Mouse (Mus musculus): ENCODE data around the gene Ddah1. TPM values are rescaled to one million over a fixed set of nuclear protein-coding genes. Genes with fewer than 3 reads are reported as not detected.

Ddah1 gene
- polyA plus RNA-seq, 1 experiment from 2014 or later, result 3.2 TPM

DNA sequence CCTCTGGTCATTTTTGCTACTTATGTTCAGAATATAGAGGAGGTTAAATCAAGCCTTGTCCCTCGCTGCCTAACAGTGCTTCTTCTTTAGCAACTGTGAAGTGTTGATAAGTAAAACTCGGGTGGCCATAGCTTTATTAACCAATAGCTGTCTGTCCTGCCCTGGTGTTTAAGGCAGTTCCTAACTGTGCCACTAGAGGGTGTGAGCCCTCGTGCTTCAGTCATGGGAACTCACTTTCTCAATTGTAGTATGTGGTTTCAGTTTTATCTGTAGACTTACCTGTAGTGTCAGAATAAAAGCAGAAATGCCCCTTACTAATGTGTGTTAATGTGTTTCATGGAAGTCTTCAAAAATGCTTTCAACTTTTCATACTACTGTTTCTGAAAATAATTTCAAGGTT lies 183.5 kb downstream of the Ddah1 start:
- peak; percentile 65 for DNase-seq (ENCODE audit: low spot score)

Other genes with a start within 250 kb of the Ddah1 start
- gene Znhit6, start 182.5 kb upstream of the Ddah1 start, polyA plus RNA-seq (2015; fragmentation: Nextera tagmentation; extraction: Ambion mirVana), result 28.9 and 29.5 TPM in 2 replicates
- gene Ccn1, start 108.7 kb upstream of the Ddah1 start, polyA plus RNA-seq (2015; fragmentation: Nextera tagmentation; extraction: Ambion mirVana), result 5.7 and 8.0 TPM in 2 replicates
- gene Bcl10, start 164.1 kb downstream of the Ddah1 start, polyA plus RNA-seq (2015; fragmentation: Nextera tagmentation; extraction: Ambion mirVana), result 82.5 and 88.6 TPM in 2 replicates
- gene 2410004B18Rik, start 179.3 kb downstream of the Ddah1 start, polyA plus RNA-seq (2015; fragmentation: Nextera tagmentation; extraction: Ambion mirVana), result 42.1 and 42.2 TPM in 2 replicates
- 0.54 and 0.61 TPM in 2 replicates for gene Syde2, start 229.2 kb downstream of the Ddah1 start, polyA plus RNA-seq (2015; fragmentation: Nextera tagmentation; extraction: Ambion mirVana)

All from thymus, postnatal 0 days (tissue).